Mouse (Mus musculus) embryonic stem cell, embryonic (primary cell): ENCODE measurements around the gene Il31ra.

ENCODE experiments used
- CTCF ChIA-PET, 4 experiments: fragments of 300-600 bp in 2 of 4; fragments of 350-600 bp in 2 of 4; sonication (Branson Sonifier 250); formaldehyde crosslinking; loops; one replicate each; lab custom pipeline; 2022; ENCODE audit warnings: inconsistent platforms in 2 of 4; lab: Charles Lee
- POLR2A ChIA-PET, 4 experiments: fragments of 300-600 bp in 2 of 4; fragments of 350-600 bp in 2 of 4; sonication (Branson Sonifier 250); formaldehyde crosslinking; loops; one replicate each; lab custom pipeline; 2022; ENCODE audit warnings: antibody characterized with exemption in 4 of 4, inconsistent platforms in 1 of 4; lab: Charles Lee

Gene Il31ra

GRCm38 (mm10) chr13:112490036-112490435 is 104.1 kb downstream of the Il31ra start:
- POLR2A ChIA-PET = interaction anchor here in 2 of 4 experiments (0.7 to 2.0 kb wide), 4 partner anchors 11 to 43 kb away, joined by 3 to 6 read pairs (median 4); partner anchors contain the start of gene Il6st (in 1 of the 2)
- CTCF ChIA-PET = no interaction called here

GRCm38 (mm10) chr13:112486676-112487075 is 107.5 kb downstream of the Il31ra start:
- CTCF ChIA-PET = interaction anchor here in 2 of 4 experiments (0.6 to 0.8 kb wide), 3 partner anchors 15 to 23 kb away, joined by 3 read pairs; no protein-coding TSS in a partner anchor
- POLR2A ChIA-PET = interaction anchor here in 3 of 4 experiments (0.6 to 3.7 kb wide), 12 partner anchors 8 to 997 kb away, joined by 3 to 23 read pairs (median 5); partner anchors contain the start of genes Il6st (in 2 of the 3) and Gpbp1 (in 1 of the 3)

GRCm38 (mm10) chr13:112486236-112486635 is 107.9 kb downstream of the Il31ra start:
- POLR2A ChIA-PET = interaction anchor here in 3 of 4 experiments (0.6 to 3.7 kb wide), 15 partner anchors 8 to 996 kb away, joined by 3 to 23 read pairs (median 5); partner anchors contain the start of genes Il6st (in 2 of the 3) and Gpbp1 (in 1 of the 3)
- CTCF ChIA-PET = interaction anchor here in 2 of 4 experiments (0.6 to 0.8 kb wide), 3 partner anchors 15 to 23 kb away, joined by 3 read pairs; no protein-coding TSS in a partner anchor

GRCm38 (mm10) chr13:112483015-112483414 is 111.1 kb downstream of the Il31ra start:
- CTCF ChIA-PET = interaction anchor here in 1 of 4 experiments (0.5 kb wide), 1 partner anchor 101 kb away, joined by 4 read pairs; no protein-coding TSS in a partner anchor
- POLR2A ChIA-PET = interaction anchor here in 2 of 4 experiments (0.7 to 2.1 kb wide), 8 partner anchors 10 to 72 kb away, joined by 3 to 9 read pairs (median 3); no protein-coding TSS in a partner anchor

- ChIA-PET POLR2A (interaction anchor here in 2 of 4 experiments (0.7 to 2.1 kb wide), 7 partner anchors 10 to 71 kb away, joined by 3 to 9 read pairs (median 3); no protein-coding TSS in a partner anchor), CTCF (interaction anchor here in 1 of 4 experiments (0.5 kb wide), 1 partner anchor 101 kb away, joined by 4 read pairs; no protein-coding TSS in a partner anchor)
These were observed 111.6 kb downstream of the Il31ra start for GRCm38 (mm10) chr13:112482525-112482924.

- CTCF ChIA-PET = no interaction called here
- POLR2A ChIA-PET = interaction anchor here in 1 of 4 experiments (0.8 to 1.7 kb wide), 3 partner anchors 17 to 55 kb away, joined by 3 to 7 read pairs (median 4); partner anchors contain the start of gene Il6st
These were observed 114.2 kb downstream of the Il31ra start for GRCm38 (mm10) chr13:112479926-112480325.

- CTCF ChIA-PET = no interaction called here
- POLR2A ChIA-PET = interaction anchor here in 2 of 4 experiments (1.6 to 1.7 kb wide), 2 partner anchors 15 to 16 kb away, joined by 7 read pairs; partner anchors contain the start of gene Il6st (in 2 of the 2)
These were observed 115.1 kb downstream of the Il31ra start for GRCm38 (mm10) chr13:112479032-112479431.

GRCm38 (mm10) chr13:112473757-112474755 is 120.1 kb downstream of the Il31ra start:
- POLR2A ChIA-PET = interaction anchor here (0.6 to 4.9 kb wide), 12 partner anchors 10 to 148 kb away, joined by 3 to 30 read pairs (median 4); partner anchors contain the start of gene Il6st (in 3 of the 4)
- CTCF ChIA-PET = no interaction called here

GRCm38 (mm10) chr13:112472401-112473023 is 121.6 kb downstream of the Il31ra start:
- POLR2A ChIA-PET = interaction anchor here in 3 of 4 experiments (1.0 to 4.9 kb wide), 4 partner anchors 8 to 48 kb away, joined by 3 to 30 read pairs (median 4); partner anchors contain the start of gene Il6st (in 1 of the 3)

GRCm38 (mm10) chr13:112471201-112471600 is 123.0 kb downstream of the Il31ra start:
- ChIA-PET POLR2A (interaction anchor here in 2 of 4 experiments (0.7 to 1.2 kb wide), 2 partner anchors 15 to 47 kb away, joined by 3 read pairs; no protein-coding TSS in a partner anchor), CTCF (interaction anchor here in 1 of 4 experiments (0.5 to 1.5 kb wide), 3 partner anchors 9 to 1009 kb away, joined by 3 to 5 read pairs (median 3); no protein-coding TSS in a partner anchor)

More at GRCm38 (mm10) chr13:112472401-112473023, 121.6 kb downstream of the Il31ra start:
- CTCF ChIA-PET = interaction anchor here in 1 of 4 experiments (0.6 kb wide), 1 partner anchor 568 kb away, joined by 8 read pairs; no protein-coding TSS in a partner anchor
